Mouse (Mus musculus) intestine, postnatal 0 days (tissue): ENCODE measurements around the gene Tpm1. TPM values are rescaled to one million over a fixed set of nuclear protein-coding genes. Genes with fewer than 3 reads are reported as not detected.

Experiments
- ATAC-seq: fragments of 200-750 bp; cut with Nextera tagmentation; 2 replicates; pipeline ENCODE4 v1.8.0; 2017; ENCODE audit warnings: mild to moderate bottlenecking, moderate TSS enrichment, moderate library complexity
- H3K27ac ChIP-seq: fragments of 300-500 bp; sonication (generic); 2 replicates; pipeline ENCODE4 v1.5.1; 2014; ENCODE audit warnings: mild to moderate bottlenecking, low read depth, low read length, moderate library complexity
- H3K27me3 ChIP-seq: fragments of 300-500 bp; sonication (generic); replicated peaks from 2 replicates; pipeline ENCODE4 v1.6.1; 2014; ENCODE audit warnings: low read length, mixed read lengths; ENCODE audit not compliant: control insufficient read depth, insufficient read depth
- H3K36me3 ChIP-seq: fragments of 300-500 bp; sonication (generic); 2 replicates; pipeline ENCODE4 v1.6.1; 2014; ENCODE audit warnings: mild to moderate bottlenecking, moderate library complexity; ENCODE audit not compliant: control insufficient read depth, insufficient read depth
- H3K4me1 ChIP-seq: fragments of 300-500 bp; sonication (generic); replicated peaks from 2 replicates; pipeline ENCODE4 v1.6.1; 2014; ENCODE audit warnings: antibody characterized with exemption, low read length, mixed read lengths; ENCODE audit not compliant: control insufficient read depth, insufficient read depth
- H3K4me2 ChIP-seq: fragments of 300-500 bp; sonication (generic); replicated peaks from 2 replicates; pipeline ENCODE4 v1.6.1; 2014; ENCODE audit warnings: low read depth, mild to moderate bottlenecking, moderate library complexity
- H3K4me3 ChIP-seq: fragments of 300-500 bp; sonication (generic); 2 replicates; pipeline ENCODE4 v1.5.1; 2014; ENCODE audit warnings: low read depth, low read length
- H3K9ac ChIP-seq: fragments of 300-500 bp; sonication (generic); 2 replicates; pipeline ENCODE4 v1.6.1; 2014; ENCODE audit warnings: mild to moderate bottlenecking, low read depth, low read length
- H3K9me3 ChIP-seq: fragments of 300-500 bp; sonication (generic); 2 replicates; pipeline ENCODE4 v1.6.1; 2016; ENCODE audit warnings: mixed run types; ENCODE audit not compliant: control insufficient read depth
- CTCF ChIP-seq: sonication (generic); IDR thresholded peaks from 2 replicates; pipeline ENCODE4 v1.5.1; 2016; ENCODE audit warnings: low read depth, mild to moderate bottlenecking, control low read depth, antibody characterized with exemption, moderate library complexity
- WGBS: fragments of 180-500 bp; shearing (Covaris S2); extraction: QIAGEN DNeasy Blood & Tissue Kit; methylation state at CpG from one replicate; pipeline ENCODE4 v1.1.7; 2014; 5-methylcytosine and 5-hydroxymethylcytosine counted together
- polyA plus RNA-seq: library from polyadenylated mRNA; unstranded; fragments of >200 nt; fragmentation: Nextera tagmentation; extraction: Ambion mirVana; gene quantifications from 2 replicates; pipeline ENCODE4 v1.2.1, GENCODE M21; 2015

Gene Tpm1
- polyA plus RNA-seq, 1 experiment from 2014 or later = 1,318 TPM

DNA sequence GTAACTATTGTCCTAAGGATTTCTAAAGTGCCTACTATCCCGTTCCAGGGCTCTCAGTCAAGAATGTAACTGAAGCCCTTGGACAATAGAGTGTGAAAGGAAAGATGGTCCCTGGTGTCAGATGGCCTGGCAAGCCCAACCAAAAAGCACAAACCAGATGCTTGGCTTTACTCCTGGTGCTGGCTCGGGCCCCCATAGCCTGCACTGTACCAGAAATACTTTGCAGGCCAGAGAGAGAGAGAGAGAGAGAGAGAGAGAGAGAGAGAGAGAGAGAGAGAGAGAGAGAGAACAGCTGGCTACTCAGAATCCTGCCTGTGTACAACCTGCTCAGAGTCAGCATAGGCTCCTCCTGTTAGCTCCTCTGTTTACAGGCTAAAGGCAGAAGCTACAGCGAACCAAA lies 36.7 kb downstream of the Tpm1 start:
- Histone ChIP-seq H3K4me1 (peaks cover 2% of the 10 kb centered on the region; the same call in 1 of the 2 replicates), H3K27ac (no peak overlapping the region), H3K27me3 (no peaks in the 10 kb centered on the region), H3K4me3 (no peak overlapping the region), H3K36me3 (no peaks in the 10 kb centered on the region), H3K9me3 (no peaks in the 10 kb centered on the region), H3K4me2 (no peak overlapping the region), H3K9ac (no peak overlapping the region)
- TF ChIP-seq CTCF = no peak
- no peak for ATAC-seq
- 41% methylated on average over 3 of the region's 3 CpGs for WGBS

DNA sequence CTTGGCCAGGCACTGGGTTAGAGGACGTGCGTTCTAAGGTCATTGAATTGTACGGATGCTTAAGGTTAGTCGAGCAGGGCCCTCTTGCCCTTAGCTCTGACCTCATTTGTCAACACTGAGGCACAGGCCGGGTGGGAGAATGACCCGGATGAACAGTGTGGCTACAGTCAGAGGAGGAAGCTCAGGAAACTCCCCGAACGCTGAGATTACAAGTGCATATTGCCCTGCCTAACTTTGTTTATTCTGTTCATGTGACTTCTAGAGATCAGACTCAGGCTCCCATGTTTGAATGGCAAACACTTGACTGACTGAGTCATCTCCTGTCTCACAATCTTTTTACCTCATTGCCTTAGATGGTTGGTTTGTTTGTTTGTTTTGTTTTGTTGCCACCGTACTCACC lies 37.7 kb downstream of the Tpm1 start:
- no peak for TF ChIP-seq CTCF
- Histone ChIP-seq H3K9me3 (no peaks in the 10 kb centered on the region), H3K4me2 (no peak overlapping the region), H3K36me3 (no peaks in the 10 kb centered on the region), H3K27me3 (no peaks in the 10 kb centered on the region), H3K4me1 (peaks cover 2% of the 10 kb centered on the region; the same call in 1 of the 2 replicates), H3K4me3 (no peak overlapping the region), H3K27ac (no peak overlapping the region), H3K9ac (no peak overlapping the region)
- ATAC-seq = peak; percentile 50
- WGBS = 39% methylated on average over 9 of the region's 9 CpGs

DNA sequence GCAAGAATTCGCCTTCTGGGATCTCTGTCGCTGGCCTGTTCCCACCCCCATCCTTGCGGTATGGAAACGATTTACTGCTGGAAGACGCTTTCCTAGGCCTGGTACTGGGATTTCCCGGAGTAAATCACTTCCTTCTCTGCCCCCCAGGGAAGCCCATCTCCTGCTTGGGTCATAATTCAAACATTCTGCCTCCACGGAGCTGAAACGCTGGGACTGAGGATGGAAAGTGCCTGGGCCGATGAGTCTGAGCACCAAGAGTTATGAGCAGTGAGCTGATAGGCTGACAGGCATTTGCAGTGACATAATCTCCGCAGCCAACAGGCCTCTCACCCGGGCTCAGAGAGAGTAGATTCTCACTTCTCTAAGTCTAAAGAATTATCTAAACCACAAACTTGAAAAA lies 40.4 kb downstream of the Tpm1 start:
- no peaks in the 10 kb centered on the region for H3K9me3 ChIP-seq
- H3K27me3 ChIP-seq = no peaks in the 10 kb centered on the region
- peaks cover 2% of the 10 kb centered on the region; the same call in 1 of the 2 replicates for H3K4me1 ChIP-seq
- no peak overlapping the region for H3K9ac ChIP-seq
- 51% methylated on average over 11 of the region's 11 CpGs for WGBS
- no peak overlapping the region for H3K27ac ChIP-seq
- no peaks in the 10 kb centered on the region for H3K36me3 ChIP-seq
- no peak overlapping the region for H3K4me2 ChIP-seq
- no peak for TF ChIP-seq CTCF
- ATAC-seq = no peak
- no peak overlapping the region for H3K4me3 ChIP-seq

DNA sequence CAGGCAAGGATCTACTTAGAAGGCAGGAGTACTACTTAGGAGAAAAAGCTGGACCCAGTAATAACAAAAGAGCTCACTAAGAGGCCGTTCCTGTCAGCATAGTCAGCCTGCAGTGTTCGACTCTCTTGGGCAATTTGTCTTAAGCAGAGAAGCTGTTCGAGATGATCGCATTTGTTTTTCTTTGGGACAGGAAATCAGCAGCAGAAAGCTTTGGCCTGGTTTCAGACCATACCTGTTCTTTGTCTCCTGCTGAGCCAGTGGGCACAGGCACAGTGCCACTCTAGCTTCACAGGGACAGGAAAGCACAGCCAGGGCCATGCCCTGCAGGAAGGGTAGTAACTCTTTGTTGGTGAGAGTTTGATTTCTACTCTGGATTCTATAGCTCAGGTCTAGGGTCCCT lies 42.8 kb downstream of the Tpm1 start:
- Histone ChIP-seq H3K36me3 (no peaks in the 10 kb centered on the region), H3K27ac (no peak overlapping the region), H3K9ac (no peak overlapping the region), H3K4me3 (no peak overlapping the region), H3K9me3 (no peaks in the 10 kb centered on the region), H3K4me1 (no peaks in the 10 kb centered on the region), H3K4me2 (no peak overlapping the region), H3K27me3 (no peaks in the 10 kb centered on the region)
- ATAC-seq = no peak
- no peak for TF ChIP-seq CTCF
- WGBS = 71% methylated on average over 4 of the region's 4 CpGs

DNA sequence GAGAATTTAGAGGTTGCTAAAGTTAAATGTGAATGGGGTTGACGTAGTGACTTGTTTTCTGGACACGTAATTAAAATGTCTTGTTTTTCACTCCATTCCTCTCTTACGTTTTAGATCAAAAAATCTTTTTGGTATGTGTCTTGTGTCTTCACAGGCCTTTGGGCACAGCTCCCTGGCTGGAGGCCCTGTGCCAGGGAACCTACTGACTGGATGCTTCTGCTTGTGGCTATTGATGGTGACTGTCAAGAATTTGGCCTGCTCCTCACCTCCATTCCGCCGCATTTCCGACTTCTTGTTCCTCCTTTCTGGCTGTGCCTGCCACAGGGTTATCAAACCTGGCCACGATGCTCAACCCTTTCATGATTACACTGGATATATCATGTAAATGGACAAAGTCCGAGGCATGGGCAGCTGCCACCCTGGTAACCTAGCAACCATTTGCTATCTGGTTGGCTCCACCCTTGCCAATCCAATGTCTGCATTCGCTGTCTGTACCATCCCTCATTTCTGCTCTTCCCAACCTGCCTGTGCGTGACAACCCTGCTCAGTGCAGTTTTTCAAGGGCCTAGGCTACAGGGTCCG lies 44.0 kb downstream of the Tpm1 start:
- Histone ChIP-seq H3K36me3 (no peaks in the 10 kb centered on the region), H3K9ac (no peak overlapping the region), H3K4me2 (no peak overlapping the region), H3K27ac (no peak overlapping the region), H3K9me3 (no peaks in the 10 kb centered on the region), H3K4me1 (no peaks in the 10 kb centered on the region), H3K27me3 (no peaks in the 10 kb centered on the region), H3K4me3 (no peak overlapping the region)
- peak; percentile 64 for ATAC-seq
- 54% methylated on average over 11 of the region's 11 CpGs for WGBS
- TF ChIP-seq CTCF = no peak

DNA sequence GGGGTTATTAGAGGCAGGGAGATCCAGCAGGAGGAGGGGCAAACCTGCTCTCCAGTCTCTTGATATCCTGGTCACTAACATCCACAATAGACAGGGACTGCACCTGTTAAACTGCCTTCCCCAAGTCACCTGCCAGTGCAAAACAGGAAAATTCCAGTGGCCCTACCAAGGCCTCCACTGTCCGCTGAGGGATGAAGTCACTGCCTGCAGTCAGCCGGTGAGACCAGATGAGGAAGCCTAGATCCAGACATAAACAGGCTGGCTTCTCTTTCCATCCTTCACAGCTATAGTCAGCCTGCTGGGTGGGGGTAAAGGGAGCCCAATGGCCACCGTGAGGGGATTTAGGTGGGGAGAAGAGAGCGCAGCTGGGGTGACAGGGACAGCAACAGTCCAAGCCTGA lies 45.5 kb downstream of the Tpm1 start:
- ATAC-seq = no peak
- Histone ChIP-seq H3K4me2 (no peak overlapping the region), H3K4me1 (no peaks in the 10 kb centered on the region), H3K9me3 (no peaks in the 10 kb centered on the region), H3K4me3 (no peak overlapping the region), H3K27ac (no peak overlapping the region), H3K27me3 (no peaks in the 10 kb centered on the region), H3K36me3 (no peaks in the 10 kb centered on the region), H3K9ac (no peak overlapping the region)
- 47% methylated on average over 4 of the region's 4 CpGs for WGBS
- no peak for TF ChIP-seq CTCF

DNA sequence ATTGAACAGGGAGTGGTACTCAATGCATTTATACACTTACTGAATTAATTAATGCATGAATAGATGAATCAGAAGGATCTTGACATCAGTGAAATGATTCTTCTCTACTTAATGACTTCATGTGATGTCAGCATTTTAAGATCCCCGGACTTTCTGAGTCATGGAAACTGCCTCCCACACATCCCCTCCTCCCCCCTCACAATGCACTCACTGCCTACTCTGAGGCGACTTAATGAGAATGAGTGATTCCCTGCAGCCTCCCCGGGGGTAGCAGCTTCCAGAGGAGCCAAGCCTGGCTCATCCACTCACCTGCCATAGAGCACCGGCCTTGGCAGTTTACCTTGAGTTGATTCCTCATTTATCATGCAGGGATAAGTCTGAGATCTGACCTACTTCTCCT lies 46.0 kb downstream of the Tpm1 start:
- Histone ChIP-seq H3K36me3 (no peaks in the 10 kb centered on the region), H3K9me3 (no peaks in the 10 kb centered on the region), H3K4me2 (no peak overlapping the region), H3K27ac (no peak overlapping the region), H3K4me1 (no peaks in the 10 kb centered on the region), H3K27me3 (no peaks in the 10 kb centered on the region), H3K9ac (no peak overlapping the region), H3K4me3 (no peak overlapping the region)
- ATAC-seq = no peak
- 49% methylated on average over 4 of the region's 4 CpGs for WGBS
- TF ChIP-seq CTCF = no peak
